In the genomic region with DNA sequence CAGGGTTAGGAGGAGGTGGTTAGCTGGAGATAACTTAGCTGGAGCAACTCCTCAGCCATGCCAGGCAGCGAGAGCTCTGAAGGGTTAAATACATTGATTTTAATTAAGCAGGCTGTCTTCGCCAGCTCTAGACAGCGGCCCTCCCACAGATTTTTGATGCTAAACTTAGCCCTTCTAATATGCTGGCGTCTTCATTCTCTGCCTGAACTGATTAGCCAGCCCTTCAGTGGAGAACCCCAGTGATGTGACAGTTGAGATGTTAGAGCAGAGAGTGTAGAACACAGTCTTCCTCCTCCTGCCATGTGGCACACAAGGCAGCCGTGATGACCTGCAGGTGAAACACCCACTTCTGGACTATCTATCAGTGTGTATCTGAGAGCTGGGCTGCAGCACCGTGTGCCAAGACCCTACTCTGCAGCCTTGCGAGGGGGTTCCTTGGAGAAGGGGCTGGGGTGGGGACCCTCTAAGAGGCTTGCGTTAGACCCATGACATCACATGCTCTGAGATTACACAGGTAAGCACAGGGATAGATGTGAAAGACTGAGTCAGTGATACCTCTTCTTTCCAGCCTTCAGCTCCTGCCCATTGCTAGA, we compare ENCODE assay signal across 20 mouse cellular contexts. TPM values are rescaled to one million over a fixed set of nuclear protein-coding genes. Genes with fewer than 3 reads are reported as not detected.
DNase-seq lines count a peak whose midpoint lies in the region; ATAC-seq and TF ChIP-seq lines count a peak whose summit lies in the region.
"Had no signal": no experiment of that assay in that cellular context is flagged by ENCODE, and none has a peak within 500 bp of the region (broad histone marks: within the 10 kb centered on the region; RNA-seq: fewer than 3 reads in every experiment).

No protein-coding gene starts in this region.

- no peaks in the 10 kb centered on the region for H3K27me3 ChIP-seq in forebrain, embryonic 14.5 days (replicated peaks; ENCODE audit: control insufficient read depth, insufficient read depth, low read length)
- H3K27me3 ChIP-seq in forebrain, embryonic 10.5 days (ENCODE audit: poor library complexity, severe bottlenecking), result no peaks in the 10 kb centered on the region
- no peaks in the 10 kb centered on the region for H3K27me3 ChIP-seq in heart, embryonic 14.5 days (ENCODE audit: control insufficient read depth, insufficient read depth, low read length)
- no peaks in the 10 kb centered on the region for H3K27me3 ChIP-seq in forebrain, postnatal 0 days (ENCODE audit: insufficient read depth, low read length)
- H3K27me3 ChIP-seq: CH12.LX; embryonic facial prominence, embryonic 15.5 days; liver, embryonic 15.5 days had no signal

- no peaks in the 10 kb centered on the region for H3K9me3 ChIP-seq in forebrain, embryonic 14.5 days (replicated peaks; ENCODE audit: control insufficient read depth, low read length)
- H3K9me3 ChIP-seq in forebrain, embryonic 10.5 days, result 0 out of 2 replicates have a peak, but pooled peaks cover 3% of the 10 kb centered on the region
- no peaks in the 10 kb centered on the region for H3K9me3 ChIP-seq in heart, embryonic 14.5 days (ENCODE audit: control insufficient read depth, low read length)
- H3K9me3 ChIP-seq in forebrain, postnatal 0 days (ENCODE audit: low read length), result no peaks in the 10 kb centered on the region
- H3K9me3 ChIP-seq: embryonic facial prominence, embryonic 15.5 days; liver, embryonic 15.5 days had no signal

- H3K36me3 ChIP-seq in forebrain, embryonic 14.5 days (ENCODE audit: control insufficient read depth, insufficient read depth, low read length), result no peaks in the 10 kb centered on the region; the same call in 1 of the 2 replicates
- H3K36me3 ChIP-seq in forebrain, embryonic 10.5 days (replicated peaks), result no peaks in the 10 kb centered on the region
- no peaks in the 10 kb centered on the region for H3K36me3 ChIP-seq in heart, embryonic 14.5 days (ENCODE audit: control insufficient read depth, insufficient read depth, low read length)
- no peaks in the 10 kb centered on the region for H3K36me3 ChIP-seq in forebrain, postnatal 0 days (ENCODE audit: insufficient read depth)
- H3K36me3 ChIP-seq: embryonic facial prominence, embryonic 15.5 days; liver, embryonic 15.5 days had no signal

- 54% methylated on average over 8 of the region's 8 CpGs for whole genome bisulfite sequencing in forebrain, embryonic 14.5 days
- 91% methylated on average over 8 of the region's 8 CpGs for WGBS in forebrain, embryonic 10.5 days
- 26% methylated on average over 8 of the region's 8 CpGs for WGBS in heart, embryonic 14.5 days
- WGBS in forebrain, postnatal 0 days, result 52% methylated on average over 8 of the region's 8 CpGs

- H3K4me3 ChIP-seq in forebrain, embryonic 14.5 days (ENCODE audit: low read depth, low read length), result no peak overlapping the region
- no peak overlapping the region for H3K4me3 ChIP-seq in forebrain, embryonic 10.5 days
- no peak overlapping the region for H3K4me3 ChIP-seq in heart, embryonic 14.5 days (ENCODE audit: control insufficient read depth in 1 of 2, insufficient read depth in 1 of 2, low read depth in 1 of 2, low read length in 2 of 2)
- H3K4me3 ChIP-seq in forebrain, postnatal 0 days (ENCODE audit: low read depth, low read length), result no peak overlapping the region
- H3K4me3 ChIP-seq: embryonic facial prominence, embryonic 15.5 days; liver, embryonic 15.5 days; megakaryocyte, embryonic 14.5 days had no signal

- H3K4me2 ChIP-seq in forebrain, embryonic 14.5 days (ENCODE audit: low read length), result no peak overlapping the region
- H3K4me2 ChIP-seq in heart, embryonic 14.5 days (ENCODE audit: low read length), result no peak overlapping the region
- H3K4me2 ChIP-seq in forebrain, postnatal 0 days (ENCODE audit: low read depth), result no peak overlapping the region
- H3K4me2 ChIP-seq: embryonic facial prominence, embryonic 15.5 days; liver, embryonic 15.5 days had no signal

- peak; percentile 34; the same call in 1 of the 2 replicates for ATAC-seq in forebrain, embryonic 14.5 days
- no peak for ATAC-seq in heart, embryonic 14.5 days (ENCODE audit: insufficient number of reproducible peaks, insufficient read depth, low FRiP score, low read depth)
- ATAC-seq in forebrain, postnatal 0 days, result peak; percentile 85

- peak; percentile 36 for DNase-seq in forebrain, embryonic 14.5 days (ENCODE audit: low spot score)
- DNase-seq in forebrain, embryonic 10.5 days (ENCODE audit: extremely low spot score, low spot score), result no peak
- no peak for DNase-seq in heart, adult 9 months (ENCODE audit: low spot score in 2 of 2)
- peak; percentile 28 for DNase-seq in layer of hippocampus, adult 9-11 months
- DNase-seq in layer of hippocampus, adult 11-12 months (ENCODE audit: low spot score), result no peak
- no peak for DNase-seq in forebrain, postnatal 0 days
- DNase-seq in thymus, postnatal 14 days, result no peak
- DNase-seq: cerebellum, postnatal 14 days; embryo, embryonic 11 days; gastrocnemius, postnatal 10 days; kidney, adult 8-10 months; kidney, postnatal 36 days; lung, postnatal 14 days had no signal

- TF ChIP-seq CTCF in forebrain, postnatal 0 days (IDR thresholded peaks at IDR 0.05; ENCODE audit: low read depth), result no peak

- H3K4me1 ChIP-seq in forebrain, embryonic 14.5 days (ENCODE audit: control insufficient read depth, insufficient read depth, low read length), result no peaks in the 10 kb centered on the region
- H3K4me1 ChIP-seq in forebrain, embryonic 10.5 days, result no peaks in the 10 kb centered on the region
- peaks cover 4 to 8% of the 10 kb centered on the region in 2 experiments for H3K4me1 ChIP-seq in heart, embryonic 14.5 days (ENCODE audit: control insufficient read depth in 2 of 2, insufficient read depth in 2 of 2, low read length in 2 of 2)
- H3K4me1 ChIP-seq in forebrain, postnatal 0 days (ENCODE audit: insufficient read depth), result 0 out of 2 replicates have a peak, but pooled peaks cover 4% of the 10 kb centered on the region
- H3K4me1 ChIP-seq: embryonic facial prominence, embryonic 15.5 days; liver, embryonic 15.5 days had no signal

- no peak overlapping the region for H3K27ac ChIP-seq in forebrain, embryonic 14.5 days (ENCODE audit: low read depth, low read length)
- H3K27ac ChIP-seq in forebrain, embryonic 10.5 days, result no peak overlapping the region
- peak overlapping the region; percentile 26 to 57; a peak in 2 of 4 replicates for H3K27ac ChIP-seq in heart, embryonic 14.5 days (replicated peaks in 1 of 2; ENCODE audit: control insufficient read depth in 1 of 2, insufficient read depth in 1 of 2, low read depth in 2 of 2, low read length in 2 of 2)
- H3K27ac ChIP-seq in forebrain, postnatal 0 days (ENCODE audit: low read depth, low read length), result no peak overlapping the region
- H3K27ac ChIP-seq: embryonic facial prominence, embryonic 15.5 days; liver, embryonic 15.5 days had no signal

- no peak overlapping the region for H3K9ac ChIP-seq in forebrain, embryonic 14.5 days (ENCODE audit: low read length)
- H3K9ac ChIP-seq in heart, embryonic 14.5 days (ENCODE audit: low read length), result no peak overlapping the region
- H3K9ac ChIP-seq in forebrain, postnatal 0 days, result no peak overlapping the region
- H3K9ac ChIP-seq: embryonic facial prominence, embryonic 15.5 days; liver, embryonic 15.5 days had no signal

RNA-seq across cellular contexts. Expression of a gene that starts 47.2 kb away (rescaled TPM):
- polyA plus RNA-seq in forebrain, embryonic 14.5 days (2014; fragmentation: Nextera tagmentation; extraction: Ambion mirVana), result 39.0 and 43.4 TPM in 2 replicates
- polyA plus RNA-seq in forebrain, embryonic 10.5 days (2016; fragmentation: Nextera tagmentation; extraction: Ambion mirVana), result 3.0 and 4.8 TPM in 2 replicates
- 6.1 and 7.0 TPM in 2 replicates for polyA plus RNA-seq in heart, embryonic 14.5 days (2014; fragmentation: Nextera tagmentation; extraction: Ambion mirVana)
- total RNA-seq in forebrain, postnatal 0 days (2014; rRNA removed), result 33.3 and 35.2 TPM in 2 replicates
- polyA plus RNA-seq in forebrain, postnatal 0 days (2015; fragmentation: Nextera tagmentation; extraction: Ambion mirVana), result 34.0 and 34.6 TPM in 2 replicates
- total RNA-seq: CH12.LX; hematopoietic stem cell, adult 5-6 weeks; neutrophil, adult 5-6 weeks had no signal

Comparison
In these comparisons a context has a peak if more than half of its experiments do, and no peak if none do; other contexts are left out.
1. DNase-seq: peak in forebrain, embryonic 14.5 days (single experiment) and layer of hippocampus, adult 9-11 months (single experiment); none in forebrain, embryonic 10.5 days (single experiment), heart, adult 9 months (0 of 2), layer of hippocampus, adult 11-12 months (single experiment), forebrain, postnatal 0 days (single experiment) and thymus, postnatal 14 days (single experiment).
2. H3K27ac ChIP-seq: peak in heart, embryonic 14.5 days (2 of 2); none in forebrain, embryonic 14.5 days (single experiment), forebrain, embryonic 10.5 days (single experiment) and forebrain, postnatal 0 days (single experiment).